Mouse (Mus musculus): ENCODE measurements around the gene Bcl9. TPM values are rescaled to one million over a fixed set of nuclear protein-coding genes. Genes with fewer than 3 reads are reported as not detected.

Gene Bcl9
- polyA plus RNA-seq, 1 experiment from 2014 or later: 75.4 TPM

GRCm38 (mm10) chr3:97196571-97196970 is 101.1 kb downstream of the Bcl9 start:
- no peaks in the 10 kb centered on the region for H3K36me3 ChIP-seq
- no peak overlapping the region for H3K4me3 ChIP-seq
- H3K27me3 ChIP-seq: no peaks in the 10 kb centered on the region
- no peak overlapping the region for H3K9ac ChIP-seq
- H3K4me2 ChIP-seq: no peak overlapping the region
- H3K9me3 ChIP-seq: no peaks in the 10 kb centered on the region
- 90% methylated on average over 8 of the region's 8 CpGs for WGBS
- peaks cover 11% of the 10 kb centered on the region for H3K4me1 ChIP-seq (replicated peaks)
- no peak for ATAC-seq (ENCODE audit: low read depth)
- H3K27ac ChIP-seq (replicated peaks): no peak overlapping the region

GRCm38 (mm10) chr3:97185098-97185860 is 112.4 kb downstream of the Bcl9 start:
- H3K27ac ChIP-seq (replicated peaks): no peak overlapping the region
- no peak overlapping the region for H3K4me3 ChIP-seq
- ATAC-seq (ENCODE audit: low read depth): 0 out of 2 replicates have a peak, but pooled peaks have one; percentile 36
- H3K9ac ChIP-seq: no peak overlapping the region
- H3K9me3 ChIP-seq: no peaks in the 10 kb centered on the region
- 43% methylated on average over 10 of the region's 10 CpGs for WGBS
- H3K4me1 ChIP-seq (replicated peaks): peaks cover 8% of the 10 kb centered on the region
- H3K27me3 ChIP-seq: no peaks in the 10 kb centered on the region
- no peaks in the 10 kb centered on the region for H3K36me3 ChIP-seq
- no peak overlapping the region for H3K4me2 ChIP-seq

GRCm38 (mm10) chr3:97183810-97184209 is 113.9 kb downstream of the Bcl9 start:
- Histone ChIP-seq H3K4me2 (no peak overlapping the region), H3K36me3 (no peaks in the 10 kb centered on the region), H3K27me3 (no peaks in the 10 kb centered on the region), H3K4me3 (no peak overlapping the region), H3K9ac (no peak overlapping the region), H3K9me3 (no peaks in the 10 kb centered on the region), H3K27ac (replicated peaks) (no peak overlapping the region), H3K4me1 (replicated peaks) (peaks cover 12% of the 10 kb centered on the region)
- WGBS: 42% methylated on average over 3 of the region's 3 CpGs
- ATAC-seq (ENCODE audit: low read depth): no peak

- no peak overlapping the region for H3K4me3 ChIP-seq
- no peak overlapping the region for H3K4me2 ChIP-seq
- no peaks in the 10 kb centered on the region for H3K36me3 ChIP-seq
- H3K9ac ChIP-seq: no peak overlapping the region
- no peaks in the 10 kb centered on the region for H3K27me3 ChIP-seq
- WGBS: 31% methylated on average over 6 of the region's 6 CpGs
- peaks cover 7% of the 10 kb centered on the region for H3K4me1 ChIP-seq (replicated peaks)
- peak; percentile 41; the same call in 1 of the 2 replicates for ATAC-seq (ENCODE audit: low read depth)
- peak overlapping the region; percentile 46; the same call in 1 of the 2 replicates for H3K27ac ChIP-seq (replicated peaks)
- no peaks in the 10 kb centered on the region for H3K9me3 ChIP-seq
Observed at GRCm38 (mm10) chr3:97180527-97180926, 117.2 kb downstream of the Bcl9 start.

GRCm38 (mm10) chr3:97178885-97179284 is 118.8 kb downstream of the Bcl9 start:
- 49% methylated on average over 6 of the region's 6 CpGs for WGBS
- H3K4me1 ChIP-seq (replicated peaks): peaks cover 7% of the 10 kb centered on the region
- H3K27ac ChIP-seq (replicated peaks): no peak overlapping the region

GRCm38 (mm10) chr3:97172632-97173031 is 125.1 kb downstream of the Bcl9 start:
- no peak for ATAC-seq (ENCODE audit: low read depth)
- Histone ChIP-seq H3K9me3 (no peaks in the 10 kb centered on the region), H3K4me1 (replicated peaks) (no peaks in the 10 kb centered on the region), H3K9ac (no peak overlapping the region), H3K27me3 (no peaks in the 10 kb centered on the region), H3K4me3 (no peak overlapping the region), H3K27ac (replicated peaks) (no peak overlapping the region), H3K4me2 (no peak overlapping the region), H3K36me3 (no peaks in the 10 kb centered on the region)
- 87% methylated on average over 5 of the region's 5 CpGs for WGBS

More at GRCm38 (mm10) chr3:97178885-97179284, 118.8 kb downstream of the Bcl9 start:
- no peak for ATAC-seq (ENCODE audit: low read depth)
- no peaks in the 10 kb centered on the region for H3K36me3 ChIP-seq
- H3K4me3 ChIP-seq: no peak overlapping the region
- no peak overlapping the region for H3K9ac ChIP-seq
- H3K9me3 ChIP-seq: no peaks in the 10 kb centered on the region
- H3K27me3 ChIP-seq: no peaks in the 10 kb centered on the region
- H3K4me2 ChIP-seq: no peak overlapping the region

GRCm38 (mm10) chr3:97172231-97172630 is 125.5 kb downstream of the Bcl9 start:
- no peak for ATAC-seq (ENCODE audit: low read depth)
- H3K4me2 ChIP-seq: no peak overlapping the region

GRCm38 (mm10) chr3:97171531-97171930 is 126.2 kb downstream of the Bcl9 start:
- Histone ChIP-seq H3K4me2 (no peak overlapping the region), H3K9me3 (no peaks in the 10 kb centered on the region), H3K27ac (replicated peaks) (no peak overlapping the region), H3K27me3 (no peaks in the 10 kb centered on the region), H3K36me3 (no peaks in the 10 kb centered on the region), H3K4me3 (no peak overlapping the region), H3K9ac (no peak overlapping the region), H3K4me1 (replicated peaks) (no peaks in the 10 kb centered on the region)
- WGBS: 89% methylated on average over 6 of the region's 6 CpGs
- ATAC-seq (ENCODE audit: low read depth): no peak

More at GRCm38 (mm10) chr3:97172231-97172630, 125.5 kb downstream of the Bcl9 start:
- Histone ChIP-seq H3K4me1 (replicated peaks) (no peaks in the 10 kb centered on the region), H3K4me3 (no peak overlapping the region), H3K27me3 (no peaks in the 10 kb centered on the region), H3K27ac (replicated peaks) (no peak overlapping the region), H3K9me3 (no peaks in the 10 kb centered on the region), H3K9ac (no peak overlapping the region), H3K36me3 (no peaks in the 10 kb centered on the region)
- WGBS: 81% methylated on average over 9 of the region's 9 CpGs

- no peak overlapping the region for H3K9ac ChIP-seq
- H3K4me1 ChIP-seq (replicated peaks): no peaks in the 10 kb centered on the region
- no peak overlapping the region for H3K4me2 ChIP-seq
- WGBS: 72% methylated on average over 4 of the region's 4 CpGs
- no peak for ATAC-seq (ENCODE audit: low read depth)
- H3K9me3 ChIP-seq: no peaks in the 10 kb centered on the region
- no peaks in the 10 kb centered on the region for H3K36me3 ChIP-seq
- H3K27ac ChIP-seq (replicated peaks): no peak overlapping the region
- no peaks in the 10 kb centered on the region for H3K27me3 ChIP-seq
- no peak overlapping the region for H3K4me3 ChIP-seq
Observed at GRCm38 (mm10) chr3:97167126-97167525, 130.6 kb downstream of the Bcl9 start.

- peaks cover 6% of the 10 kb centered on the region for H3K4me1 ChIP-seq (replicated peaks)
- H3K4me3 ChIP-seq: no peak overlapping the region
Observed at GRCm38 (mm10) chr3:97164477-97164876, 133.2 kb downstream of the Bcl9 start.

GRCm38 (mm10) chr3:97161773-97162172 is 135.9 kb downstream of the Bcl9 start:
- H3K4me1 ChIP-seq (replicated peaks): peaks cover 13% of the 10 kb centered on the region
- ATAC-seq (ENCODE audit: low read depth): no peak
- H3K27ac ChIP-seq (replicated peaks): no peak overlapping the region
- no peaks in the 10 kb centered on the region for H3K36me3 ChIP-seq
- H3K27me3 ChIP-seq: no peaks in the 10 kb centered on the region
- H3K9ac ChIP-seq: no peak overlapping the region
- no peak overlapping the region for H3K4me2 ChIP-seq
- no peaks in the 10 kb centered on the region for H3K9me3 ChIP-seq
- H3K4me3 ChIP-seq: no peak overlapping the region
- 63% methylated on average over 4 of the region's 4 CpGs for whole genome bisulfite sequencing

More at GRCm38 (mm10) chr3:97164477-97164876, 133.2 kb downstream of the Bcl9 start:
- Histone ChIP-seq H3K27me3 (no peaks in the 10 kb centered on the region), H3K27ac (replicated peaks) (no peak overlapping the region), H3K9ac (no peak overlapping the region), H3K4me2 (no peak overlapping the region), H3K36me3 (no peaks in the 10 kb centered on the region), H3K9me3 (no peaks in the 10 kb centered on the region)
- 85% methylated on average over 4 of the region's 4 CpGs for WGBS
- no peak for ATAC-seq (ENCODE audit: low read depth)

- no peak overlapping the region for H3K9ac ChIP-seq
- no peaks in the 10 kb centered on the region for H3K27me3 ChIP-seq
- no peak overlapping the region for H3K4me3 ChIP-seq
- 61% methylated on average over 10 of the region's 10 CpGs for WGBS
- no peak overlapping the region for H3K27ac ChIP-seq (replicated peaks)
- no peak for ATAC-seq (ENCODE audit: low read depth)
- no peak overlapping the region for H3K4me2 ChIP-seq
- H3K4me1 ChIP-seq (replicated peaks): peaks cover 13% of the 10 kb centered on the region
- no peaks in the 10 kb centered on the region for H3K36me3 ChIP-seq
- H3K9me3 ChIP-seq: no peaks in the 10 kb centered on the region
Observed at GRCm38 (mm10) chr3:97160908-97161307, 136.8 kb downstream of the Bcl9 start.

- Histone ChIP-seq H3K4me2 (peak overlapping the region; percentile 81), H3K4me3 (peak overlapping the region; percentile 64; the same call in 1 of the 2 replicates), H3K4me1 (replicated peaks) (peaks cover 13% of the 10 kb centered on the region)
Observed at GRCm38 (mm10) chr3:97159986-97160385, 137.7 kb downstream of the Bcl9 start.

More at GRCm38 (mm10) chr3:97159986-97160385, 137.7 kb downstream of the Bcl9 start:
- Histone ChIP-seq H3K36me3 (no peaks in the 10 kb centered on the region), H3K27me3 (no peaks in the 10 kb centered on the region), H3K9me3 (no peaks in the 10 kb centered on the region), H3K9ac (no peak overlapping the region), H3K27ac (replicated peaks) (no peak overlapping the region)
- 93% methylated on average over 2 of the region's 2 CpGs for WGBS
- no peak for ATAC-seq (ENCODE audit: low read depth)
